Mouse (Mus musculus): ENCODE measurements around the gene Pxylp1.

The Pxylp1 gene

GRCm38 (mm10) chr9:96824026-96824425 lies 68.4 kb downstream of the Pxylp1 start:
- DNase-seq (ENCODE audit: extremely low spot score), result no peak

- no peak for DNase-seq (ENCODE audit: extremely low spot score)
Observed at GRCm38 (mm10) chr9:96823541-96823940, 68.9 kb downstream of the Pxylp1 start.

- DNase-seq (ENCODE audit: extremely low spot score), result no peak
Observed at GRCm38 (mm10) chr9:96823005-96823404, 69.5 kb downstream of the Pxylp1 start.

- no peak for DNase-seq (ENCODE audit: extremely low spot score)
Observed at GRCm38 (mm10) chr9:96818822-96819481, 73.5 kb downstream of the Pxylp1 start.

GRCm38 (mm10) chr9:96818128-96818821 lies 74.2 kb downstream of the Pxylp1 start:
- DNase-seq (ENCODE audit: extremely low spot score), result peak; percentile 74

GRCm38 (mm10) chr9:96811996-96812395 lies 80.5 kb downstream of the Pxylp1 start:
- no peak for DNase-seq (ENCODE audit: extremely low spot score)

GRCm38 (mm10) chr9:96800131-96800825 lies 92.2 kb downstream of the Pxylp1 start:
- peak; percentile 20 for DNase-seq (ENCODE audit: extremely low spot score)

GRCm38 (mm10) chr9:96797311-96797710 lies 95.2 kb downstream of the Pxylp1 start:
- no peak for DNase-seq (ENCODE audit: extremely low spot score)

GRCm38 (mm10) chr9:96795399-96795928 lies 97.0 kb downstream of the Pxylp1 start:
- DNase-seq (ENCODE audit: extremely low spot score), result peak; percentile 69

GRCm38 (mm10) chr9:96794601-96795000 lies 97.9 kb downstream of the Pxylp1 start:
- no peak for DNase-seq (ENCODE audit: extremely low spot score)

GRCm38 (mm10) chr9:96792543-96792942 lies 99.9 kb downstream of the Pxylp1 start:
- no peak for DNase-seq (ENCODE audit: extremely low spot score)

- no peak for DNase-seq (ENCODE audit: extremely low spot score)
Observed at GRCm38 (mm10) chr9:96790389-96791007, 102.0 kb downstream of the Pxylp1 start.

GRCm38 (mm10) chr9:96789906-96790305 lies 102.6 kb downstream of the Pxylp1 start:
- DNase-seq (ENCODE audit: extremely low spot score), result no peak

GRCm38 (mm10) chr9:96787797-96788196 lies 104.7 kb downstream of the Pxylp1 start:
- DNase-seq (ENCODE audit: extremely low spot score), result no peak

GRCm38 (mm10) chr9:96785871-96786342 lies 106.6 kb downstream of the Pxylp1 start:
- DNase-seq (ENCODE audit: extremely low spot score), result no peak

GRCm38 (mm10) chr9:96785187-96785586 lies 107.3 kb downstream of the Pxylp1 start:
- no peak for DNase-seq (ENCODE audit: extremely low spot score)

- DNase-seq (ENCODE audit: extremely low spot score), result no peak
Observed at GRCm38 (mm10) chr9:96783667-96784066, 108.8 kb downstream of the Pxylp1 start.

GRCm38 (mm10) chr9:96783258-96783657 lies 109.2 kb downstream of the Pxylp1 start:
- DNase-seq (ENCODE audit: extremely low spot score), result peak; percentile 20

GRCm38 (mm10) chr9:96782062-96782461 lies 110.4 kb downstream of the Pxylp1 start:
- DNase-seq (ENCODE audit: extremely low spot score), result no peak

Data from embryo, embryonic 9.5 days (tissue).